Mouse (Mus musculus) embryonic stem cell, embryonic (primary cell): ENCODE measurements around the gene Fkbp8.

Experiments
- CTCF ChIA-PET, 4 experiments: fragments of 300-600 bp in 2 of 4; fragments of 350-600 bp in 2 of 4; sonication (Branson Sonifier 250); formaldehyde crosslinking; loops; one replicate each; lab custom pipeline; 2022; ENCODE audit warnings: inconsistent platforms in 2 of 4; lab: Charles Lee
- POLR2A ChIA-PET, 4 experiments: fragments of 300-600 bp in 2 of 4; fragments of 350-600 bp in 2 of 4; sonication (Branson Sonifier 250); formaldehyde crosslinking; loops; one replicate each; lab custom pipeline; 2022; ENCODE audit warnings: antibody characterized with exemption in 4 of 4, inconsistent platforms in 1 of 4; lab: Charles Lee

Fkbp8 gene

DNA sequence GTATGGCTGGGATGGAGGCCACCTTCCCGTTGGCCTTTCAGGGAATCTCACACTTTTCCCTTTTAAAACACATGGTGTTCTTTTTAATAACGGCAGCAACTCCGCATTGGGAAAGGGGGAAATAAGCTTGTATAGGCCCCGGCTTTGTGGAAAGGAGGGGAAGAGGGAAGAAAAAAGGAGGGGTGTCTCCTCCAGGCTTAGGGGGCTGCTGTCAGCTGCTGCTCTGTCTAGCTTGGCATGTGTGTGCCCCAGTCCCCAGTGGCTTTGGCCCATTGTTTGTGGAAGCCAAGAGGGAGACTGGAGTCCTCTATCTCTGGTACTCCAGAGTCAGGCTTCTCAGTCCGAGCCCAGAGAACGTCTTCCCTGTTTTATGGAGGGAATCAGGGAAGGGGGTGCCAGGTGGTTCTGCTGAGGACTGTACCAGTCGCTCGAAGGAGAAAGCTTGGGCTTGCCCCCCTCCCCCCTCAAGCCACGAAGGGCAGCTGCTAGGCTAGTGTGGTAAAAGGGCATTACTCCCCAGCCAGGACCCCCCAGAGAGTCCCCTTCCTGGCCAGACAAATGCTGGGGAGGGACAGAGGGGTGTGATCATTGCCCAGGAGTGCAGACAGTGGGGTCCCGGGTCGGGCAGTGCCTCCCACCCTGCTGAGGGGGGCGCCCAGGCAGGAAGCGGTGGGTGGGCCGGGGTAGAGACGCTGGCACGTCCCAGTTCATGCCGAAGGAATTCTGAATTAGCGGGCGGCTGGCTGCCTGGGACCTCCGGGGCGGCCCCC lies 32.3 kb upstream of the Fkbp8 start:
- ChIA-PET POLR2A (interaction anchor here in 3 of 4 experiments (1.0 to 1.8 kb wide), 8 partner anchors 9 to 42 kb away, joined by 3 to 8 read pairs (median 4); partner anchors contain the start of genes Rex1bd (in 3 of the 3), Fkbp8 (in 1 of the 3), Klhl26 (in 1 of the 3) and Kxd1 (in 1 of the 3)), CTCF (interaction anchor here in 2 of 4 experiments (1.0 to 1.4 kb wide), 2 partner anchors 8 to 43 kb away, joined by 3 read pairs; no protein-coding TSS in a partner anchor)

DNA sequence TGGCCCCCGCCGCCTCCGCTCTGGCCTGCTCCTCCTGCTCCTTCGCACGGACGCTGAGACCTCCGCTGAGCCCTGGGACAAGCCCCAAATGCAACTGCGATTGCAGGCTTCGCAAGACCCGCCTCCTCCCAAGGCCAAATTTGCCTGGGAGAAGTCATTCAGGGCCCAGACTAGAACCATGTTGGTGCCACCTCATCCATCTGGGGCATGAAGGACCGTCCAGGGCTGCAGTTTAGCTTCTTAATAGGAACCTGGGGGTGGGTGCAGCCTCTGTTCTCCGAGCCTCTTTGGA lies 31.8 kb upstream of the Fkbp8 start:
- ChIA-PET CTCF (interaction anchor here in 1 of 4 experiments (1.4 kb wide), 1 partner anchor 44 kb away, joined by 3 read pairs; no protein-coding TSS in a partner anchor), POLR2A (interaction anchor here in 2 of 4 experiments (1.0 to 1.8 kb wide), 7 partner anchors 10 to 42 kb away, joined by 3 to 8 read pairs (median 4); partner anchors contain the start of genes Rex1bd (in 2 of the 2), Fkbp8 (in 1 of the 2), Klhl26 (in 1 of the 2) and Kxd1 (in 1 of the 2))

DNA sequence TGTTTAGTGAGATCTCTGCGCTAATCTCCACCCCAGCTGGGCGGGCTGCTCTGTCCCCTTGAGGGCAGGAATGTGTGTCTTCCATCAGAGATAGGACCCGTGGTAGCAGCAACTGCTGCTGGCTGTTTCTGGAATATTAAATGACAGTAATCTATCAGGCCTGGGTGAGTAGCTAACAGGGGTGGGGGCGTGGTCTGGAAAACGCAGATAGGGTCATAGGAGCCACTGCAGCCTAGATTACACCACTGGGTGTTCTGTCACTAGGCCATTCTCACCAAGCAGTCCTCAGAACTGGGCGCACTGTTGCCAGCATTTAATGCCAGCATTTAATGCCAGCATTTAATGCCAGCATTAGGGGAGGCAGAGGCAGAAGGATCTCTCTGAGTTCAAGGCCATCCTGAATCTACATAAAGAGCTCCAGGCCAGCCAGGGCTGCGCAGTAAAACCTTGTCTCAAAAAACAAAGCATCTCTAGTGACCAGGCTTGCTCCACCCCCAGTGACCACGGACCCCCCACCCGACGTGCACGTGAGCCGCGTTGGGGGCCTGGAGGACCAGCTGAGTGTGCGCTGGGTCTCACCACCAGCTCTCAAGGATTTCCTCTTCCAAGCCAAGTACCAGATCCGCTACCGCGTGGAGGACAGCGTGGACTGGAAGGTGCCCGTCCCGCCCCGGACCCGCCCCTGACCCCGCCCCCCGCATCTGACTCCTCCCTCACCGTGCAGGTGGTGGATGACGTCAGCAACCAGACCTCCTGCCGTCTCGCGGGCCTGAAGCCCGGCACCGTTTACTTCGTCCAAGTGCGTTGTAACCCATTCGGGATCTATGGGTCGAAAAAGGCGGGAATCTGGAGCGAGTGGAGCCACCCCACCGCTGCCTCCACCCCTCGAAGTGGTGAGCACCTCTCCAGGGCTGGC lies 26.9 kb upstream of the Fkbp8 start:
- POLR2A ChIA-PET = interaction anchor here in 3 of 4 experiments (0.7 to 33.4 kb wide), 22 partner anchors 9 to 223 kb away, joined by 3 to 844 read pairs (median 4); partner anchors contain the start of genes Uba52 (in 3 of the 3), Ell (in 2 of the 3), Fkbp8 (in 1 of the 3) and Gdf1 (in 1 of the 3)
- CTCF ChIA-PET = interaction anchor here in 3 of 4 experiments (0.5 to 1.0 kb wide), 4 partner anchors 24 to 1739 kb away, joined by 3 to 4 read pairs (median 4); partner anchors contain the start of genes Ap1m1 (in 1 of the 3) and Klhl26 (in 1 of the 3)

DNA sequence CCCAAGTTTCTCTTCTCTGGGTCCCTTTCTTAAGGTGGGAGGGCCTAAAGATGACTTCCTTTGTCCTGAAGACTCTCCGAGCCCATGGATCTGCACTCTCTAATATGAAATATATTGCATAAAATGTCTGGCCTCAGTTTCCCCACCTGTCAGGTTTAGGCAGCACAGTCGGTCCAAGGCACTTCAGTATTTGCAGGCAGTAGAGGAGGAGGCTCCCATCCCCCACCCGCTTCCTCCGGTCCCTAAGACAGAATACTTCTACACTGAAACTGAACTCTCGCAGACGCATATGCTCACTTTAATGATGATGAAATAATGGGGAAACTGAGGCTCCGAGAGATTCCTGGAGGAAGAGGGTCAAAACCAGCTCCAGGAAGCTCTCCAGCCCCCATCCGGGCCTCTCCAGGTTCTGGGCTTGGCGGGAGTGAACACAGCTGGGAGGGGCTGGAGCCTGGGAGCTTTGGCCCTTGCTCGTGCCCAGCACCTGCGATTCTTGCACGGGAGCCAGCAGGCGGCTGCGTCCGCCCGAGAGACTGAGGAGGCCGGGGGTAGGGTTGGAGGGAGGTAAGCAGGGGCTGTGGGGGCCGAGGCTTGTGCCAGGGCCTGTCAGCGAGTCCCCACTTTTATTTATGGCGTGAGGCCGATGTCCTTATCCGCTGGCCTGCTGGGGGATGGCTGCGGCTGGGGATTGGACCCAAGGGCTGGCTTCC lies 25.5 kb upstream of the Fkbp8 start:
- POLR2A ChIA-PET = interaction anchor here in 2 of 4 experiments (0.7 to 33.4 kb wide), 15 partner anchors 8 to 224 kb away, joined by 3 to 844 read pairs (median 3); partner anchors contain the start of genes Kxd1 (in 2 of the 2), Uba52 (in 2 of the 2), Ell (in 1 of the 2) and Fkbp8 (in 1 of the 2)
- CTCF ChIA-PET = interaction anchor here in 3 of 4 experiments (0.7 to 4.6 kb wide), 7 partner anchors 25 to 117 kb away, joined by 3 to 66 read pairs (median 6); partner anchors contain the start of genes Fkbp8 (in 1 of the 3), Klhl26 (in 1 of the 3) and Kxd1 (in 1 of the 3)

DNA sequence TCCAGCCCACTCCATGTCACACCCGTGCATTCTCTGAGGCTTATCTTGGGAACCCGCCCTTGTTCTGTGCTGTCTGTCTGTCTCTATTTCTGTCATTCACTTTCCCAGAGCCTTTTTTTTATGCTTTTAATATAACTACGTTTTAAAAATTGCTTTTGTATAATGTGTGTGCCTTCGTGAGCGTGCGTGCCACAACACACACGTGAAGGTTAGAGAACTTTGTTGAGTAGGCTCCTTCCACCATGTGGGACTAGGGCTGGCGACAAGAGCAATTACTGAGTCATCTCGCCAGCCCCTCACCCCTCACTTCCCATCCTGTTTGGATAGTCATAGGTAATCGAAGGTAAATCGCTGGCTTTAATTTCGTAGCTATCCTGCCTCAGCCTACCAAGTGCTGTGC lies 25.0 kb upstream of the Fkbp8 start:
- POLR2A ChIA-PET = interaction anchor here in 3 of 4 experiments (0.7 to 33.4 kb wide), 23 partner anchors 9 to 337 kb away, joined by 3 to 844 read pairs (median 3); partner anchors contain the start of genes Ell (in 2 of the 3), Jund (in 2 of the 3), Kxd1 (in 2 of the 3) and Arrdc2 (in 1 of the 3)
- CTCF ChIA-PET = interaction anchor here (0.6 to 4.6 kb wide), 36 partner anchors 8 to 266 kb away, joined by 3 to 66 read pairs (median 4); partner anchors contain the start of genes Fkbp8 (in 2 of the 4), Klhl26 (in 2 of the 4), Kxd1 (in 2 of the 4) and Ell (in 1 of the 4)

DNA sequence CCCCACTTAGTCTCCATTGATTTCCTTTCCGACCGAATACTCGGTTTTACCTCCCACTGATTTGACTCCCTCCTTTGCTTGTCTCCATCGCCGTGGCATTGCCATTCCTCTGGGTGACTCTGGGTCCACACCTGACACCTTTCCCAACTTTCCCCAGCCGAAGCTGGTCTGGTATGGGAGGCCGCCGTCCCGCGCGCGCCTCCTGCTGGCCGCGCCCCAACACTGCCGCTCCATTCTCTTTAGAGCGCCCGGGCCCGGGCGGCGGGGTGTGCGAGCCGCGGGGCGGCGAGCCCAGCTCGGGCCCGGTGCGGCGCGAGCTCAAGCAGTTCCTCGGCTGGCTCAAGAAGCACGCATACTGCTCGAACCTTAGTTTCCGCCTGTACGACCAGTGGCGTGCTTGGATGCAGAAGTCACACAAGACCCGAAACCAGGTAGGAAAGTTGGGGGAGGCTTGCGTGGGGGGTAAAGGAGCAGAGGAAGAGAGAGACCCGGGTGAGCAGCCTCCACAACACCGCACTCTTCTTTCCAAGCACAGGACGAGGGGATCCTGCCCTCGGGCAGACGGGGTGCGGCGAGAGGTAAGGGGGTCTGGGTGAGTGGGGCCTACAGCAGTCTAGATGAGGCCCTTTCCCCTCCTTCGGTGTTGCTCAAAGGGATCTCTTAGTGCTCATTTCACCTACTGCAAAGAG lies 24.3 kb upstream of the Fkbp8 start:
- CTCF ChIA-PET = interaction anchor here (0.6 to 4.6 kb wide), 45 partner anchors 8 to 302 kb away, joined by 3 to 66 read pairs (median 4); partner anchors contain the start of genes Fkbp8 (in 2 of the 4), Klhl26 (in 2 of the 4), Kxd1 (in 2 of the 4) and Ell (in 1 of the 4)

DNA sequence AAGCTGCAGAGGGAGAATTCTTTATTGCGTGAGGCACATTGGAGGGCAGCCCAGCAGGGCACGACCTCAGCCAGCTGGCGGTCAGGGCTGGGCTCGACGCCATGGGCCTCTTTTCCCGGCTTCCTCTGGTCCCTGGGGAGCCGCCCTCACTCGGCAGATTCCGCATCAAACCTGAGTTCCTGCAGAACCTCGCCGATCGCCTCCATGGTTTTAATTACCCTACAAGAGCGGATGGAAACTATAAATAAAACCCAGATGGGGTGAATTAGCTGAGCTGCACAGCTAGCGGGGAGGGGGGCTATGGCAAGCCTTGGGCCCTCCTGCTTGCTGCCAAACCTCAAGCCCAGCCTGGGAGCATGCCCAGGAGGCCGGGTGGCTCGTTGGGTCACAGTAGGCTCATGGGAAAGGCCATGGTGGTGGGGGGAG lies 23.2 kb upstream of the Fkbp8 start:
- ChIA-PET CTCF (interaction anchor here (0.5 to 4.6 kb wide), 28 partner anchors 8 to 353 kb away, joined by 3 to 66 read pairs (median 5); partner anchors contain the start of genes Fkbp8 (in 2 of the 4), Klhl26 (in 2 of the 4), Kxd1 (in 2 of the 4) and Ssbp4 (in 1 of the 4)), POLR2A (interaction anchor here in 3 of 4 experiments (0.6 to 33.4 kb wide), 15 partner anchors 13 to 204 kb away, joined by 3 to 844 read pairs (median 7); partner anchors contain the start of genes Ell (in 2 of the 3), Fkbp8 (in 2 of the 3), Klhl26 (in 2 of the 3) and Kxd1 (in 2 of the 3))

More for the DNA sequence above, 24.3 kb upstream of the Fkbp8 start:
- POLR2A ChIA-PET = interaction anchor here (0.6 to 33.4 kb wide), 24 partner anchors 10 to 337 kb away, joined by 3 to 844 read pairs (median 3); partner anchors contain the start of genes Ell (in 2 of the 4), Fkbp8 (in 2 of the 4), Jund (in 2 of the 4) and Klhl26 (in 2 of the 4)

DNA sequence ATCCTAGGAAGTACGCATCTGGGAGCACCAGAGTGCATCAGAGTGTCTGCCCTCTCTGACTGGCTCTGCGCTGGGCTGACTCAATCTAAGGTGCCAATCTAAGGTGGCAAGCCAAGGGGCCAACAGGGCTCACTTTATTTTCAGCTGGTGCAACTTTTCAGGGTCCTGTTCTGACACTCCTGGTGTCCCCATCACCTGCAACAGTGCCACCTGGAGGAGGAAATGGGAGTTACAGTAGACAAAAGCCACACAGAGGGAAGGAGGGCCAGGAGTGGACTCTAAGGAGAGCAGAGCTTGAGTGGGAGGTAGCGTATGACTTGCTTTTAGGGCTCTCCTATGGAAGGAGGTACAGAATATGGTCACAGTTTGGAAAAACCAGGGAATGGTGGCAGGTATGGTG lies 22.7 kb upstream of the Fkbp8 start:
- POLR2A ChIA-PET = interaction anchor here (0.6 to 33.4 kb wide), 36 partner anchors 14 to 335 kb away, joined by 3 to 844 read pairs (median 6); partner anchors contain the start of genes Fkbp8 (in 3 of the 4), Kxd1 (in 3 of the 4), Ell (in 2 of the 4) and Jund (in 2 of the 4)
- CTCF ChIA-PET = interaction anchor here (0.5 to 4.6 kb wide), 34 partner anchors 9 to 353 kb away, joined by 3 to 66 read pairs (median 4); partner anchors contain the start of genes Fkbp8 (in 3 of the 4), Kxd1 (in 3 of the 4), Klhl26 (in 2 of the 4) and Upf1 (in 2 of the 4)

DNA sequence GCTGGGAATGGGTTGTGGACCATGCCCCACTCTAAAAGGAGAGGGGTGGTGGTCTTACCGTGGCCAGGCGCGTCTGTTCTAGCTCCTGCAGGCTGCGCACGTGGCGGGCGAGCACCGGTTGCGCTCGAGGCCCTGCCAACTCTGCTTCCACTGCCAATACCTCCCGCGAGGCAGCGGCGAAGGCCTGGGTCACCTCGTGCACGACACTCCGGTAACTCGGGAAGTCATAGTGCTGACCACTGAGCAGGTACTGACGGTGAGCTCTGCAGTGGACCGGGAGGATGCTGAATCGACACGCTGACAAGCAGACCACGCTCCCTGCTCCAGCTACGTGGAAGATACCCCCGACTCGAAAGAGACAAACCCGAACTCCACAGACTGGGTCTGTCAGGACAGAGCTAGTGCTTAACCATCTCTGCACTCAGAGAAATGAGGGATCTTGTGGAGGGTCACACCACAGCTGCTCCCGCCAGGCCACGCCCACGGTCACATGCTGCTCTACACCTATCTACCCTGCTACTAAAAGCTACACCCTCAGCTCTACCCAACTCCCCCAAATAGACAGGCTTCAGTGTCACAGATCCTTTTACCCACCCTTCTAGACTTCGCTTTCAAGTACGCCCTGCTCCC lies 21.7 kb upstream of the Fkbp8 start:
- ChIA-PET CTCF (interaction anchor here (0.6 to 4.6 kb wide), 52 partner anchors 9 to 527 kb away, joined by 3 to 66 read pairs (median 4); partner anchors contain the start of genes Fkbp8 (in 3 of the 4), Kxd1 (in 3 of the 4), Klhl26 (in 2 of the 4) and Upf1 (in 2 of the 4)), POLR2A (interaction anchor here (0.6 to 33.4 kb wide), 123 partner anchors 7 to 870 kb away, joined by 3 to 844 read pairs (median 4); partner anchors contain the start of genes Fkbp8 (in 4 of the 4), Kxd1 (in 4 of the 4), Ell (in 3 of the 4) and Jund (in 2 of the 4))

DNA sequence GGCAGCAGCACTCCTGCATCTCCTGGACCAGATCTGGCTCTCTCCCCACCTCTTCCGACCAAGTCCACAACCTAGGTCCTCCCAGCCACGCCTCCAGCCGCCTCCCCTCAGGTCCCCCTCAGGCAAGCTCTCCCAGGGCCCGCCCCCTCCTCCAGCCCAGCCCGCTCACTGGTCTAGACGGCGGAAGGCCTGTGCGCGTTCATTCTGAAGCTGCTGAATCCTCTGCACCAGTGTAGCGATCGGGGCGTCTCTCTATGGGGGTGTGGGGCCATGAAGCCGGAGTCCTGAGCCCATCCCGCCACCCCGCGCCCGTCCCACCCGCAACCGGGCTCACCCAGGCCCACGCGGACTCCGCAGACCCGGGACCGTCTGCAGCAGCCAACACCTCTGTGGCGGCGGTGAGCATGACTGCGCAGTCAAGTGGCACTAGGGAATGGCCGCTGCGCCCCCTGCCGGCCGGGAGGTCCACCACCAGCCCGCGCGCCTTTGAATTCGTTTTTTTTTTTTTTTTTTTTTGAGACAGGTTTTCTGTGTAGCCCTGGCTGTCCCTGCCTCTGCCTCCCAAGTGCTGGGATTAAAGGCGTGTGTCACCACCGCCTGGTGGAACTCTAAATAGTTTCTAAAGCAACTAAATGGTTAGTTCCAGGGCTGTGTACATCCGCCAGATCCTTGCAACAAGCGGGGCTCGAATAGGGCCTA lies 21.0 kb upstream of the Fkbp8 start, which contains the start of gene Rex1bd:
Rex1bd (minus strand) TSS at position 425 of the 699 bp plus-strand sequence.
- CTCF ChIA-PET = interaction anchor here (0.6 to 4.6 kb wide), 48 partner anchors 10 to 528 kb away, joined by 3 to 66 read pairs (median 4); partner anchors contain the start of genes Fkbp8 (in 3 of the 4), Kxd1 (in 3 of the 4), Ell (in 1 of the 4) and Klhl26 (in 1 of the 4)
- POLR2A ChIA-PET = interaction anchor here (0.6 to 33.4 kb wide), 114 partner anchors 8 to 870 kb away, joined by 3 to 844 read pairs (median 4); partner anchors contain the start of genes Fkbp8 (in 4 of the 4), Kxd1 (in 4 of the 4), Ell (in 3 of the 4) and Jund (in 2 of the 4)

DNA sequence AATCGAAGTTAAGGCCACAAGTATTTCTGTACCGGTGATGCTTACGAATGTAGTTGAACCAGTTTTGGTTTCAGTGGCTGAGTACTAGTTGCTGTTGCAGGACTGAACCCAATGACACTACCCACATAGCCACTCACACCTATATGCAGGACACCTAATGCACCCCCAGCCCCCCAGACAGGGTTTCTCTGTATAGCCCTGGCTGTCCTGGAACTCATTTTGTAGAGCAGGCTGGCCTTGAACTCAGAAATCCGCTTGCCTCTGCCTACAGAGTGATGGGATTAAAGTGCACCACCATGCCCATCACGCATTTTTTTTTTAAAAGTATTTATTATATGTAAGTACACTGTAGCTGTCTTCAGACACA lies 20.5 kb upstream of the Fkbp8 start:
- ChIA-PET CTCF (interaction anchor here in 3 of 4 experiments (0.6 to 4.6 kb wide), 8 partner anchors 21 to 256 kb away, joined by 3 to 66 read pairs (median 8); partner anchors contain the start of genes Ell (in 1 of the 3), Fkbp8 (in 1 of the 3) and Kxd1 (in 1 of the 3)), POLR2A (interaction anchor here (0.6 to 33.4 kb wide), 33 partner anchors 9 to 332 kb away, joined by 3 to 844 read pairs (median 7); partner anchors contain the start of genes Fkbp8 (in 4 of the 4), Kxd1 (in 4 of the 4), Ell (in 2 of the 4) and Jund (in 2 of the 4))

DNA sequence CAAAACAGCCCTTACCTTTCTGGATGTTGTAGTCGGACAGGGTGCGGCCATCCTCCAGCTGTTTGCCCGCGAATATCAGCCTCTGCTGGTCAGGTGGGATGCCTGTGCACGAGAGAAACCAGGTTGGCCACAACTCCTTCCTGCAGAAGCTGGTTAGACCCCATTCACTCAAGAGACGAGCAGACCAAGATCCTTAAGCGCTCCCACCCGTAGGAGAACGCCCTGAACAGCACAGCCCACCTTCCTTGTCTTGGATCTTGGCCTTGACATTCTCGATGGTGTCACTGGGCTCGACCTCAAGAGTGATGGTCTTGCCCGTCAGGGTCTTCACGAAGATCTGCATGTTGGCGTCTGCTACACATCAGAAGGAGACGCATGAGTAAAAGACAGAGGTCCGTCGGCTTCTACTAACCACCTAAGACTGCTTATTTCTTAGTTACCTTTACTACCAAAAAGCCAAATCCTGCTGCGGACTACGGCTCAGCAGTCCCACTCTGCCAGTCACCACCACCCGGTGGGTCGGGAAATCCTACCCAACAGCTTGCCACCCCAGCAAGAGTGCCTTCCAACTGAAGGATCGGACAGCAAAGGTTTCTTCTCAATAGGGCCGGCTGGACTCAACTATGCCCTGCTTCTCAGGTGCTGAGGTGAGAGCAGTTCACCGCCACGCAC lies 18.1 kb upstream of the Fkbp8 start:
- ChIA-PET CTCF (interaction anchor here in 1 of 4 experiments (1.5 kb wide), 1 partner anchor 348 kb away, joined by 3 read pairs; no protein-coding TSS in a partner anchor), POLR2A (interaction anchor here (0.5 to 33.4 kb wide), 45 partner anchors 9 to 570 kb away, joined by 3 to 844 read pairs (median 5); partner anchors contain the start of genes Ell (in 4 of the 4), Fkbp8 (in 3 of the 4), Kxd1 (in 3 of the 4) and Lsm4 (in 2 of the 4))
